Mouse (Mus musculus) gastrocnemius, postnatal 36 days (tissue): Measurements from ENCODE around the gene Tmem88b. TPM values are rescaled to one million over a fixed set of nuclear protein-coding genes. Genes with fewer than 3 reads are reported as not detected.

Experiments used
- DNase-seq, 2 experiments: peaks; one replicate each; pipeline ENCODE4 v3.0.0; 2022
- intact Hi-C: fragments of 180-260 bp; cut with DNase I; formaldehyde crosslinking; loops from one replicate; pipeline ENCODE4 v1.15.1; 2025
- microRNA-seq, 2 experiments: library from miRNA; unstranded; fragments of <30 nt; microRNA quantifications; one replicate each; pipeline ENCODE4 v1.2.0; 2021
- total RNA-seq, 2 experiments: library from RNA; stranded (reverse); gene quantifications; 2 replicates each; pipeline ENCODE4 v1.2.3; 2021

The Tmem88b gene
- total RNA-seq, 2 experiments from 2014 or later = 0.67 to 0.87 TPM

DNA sequence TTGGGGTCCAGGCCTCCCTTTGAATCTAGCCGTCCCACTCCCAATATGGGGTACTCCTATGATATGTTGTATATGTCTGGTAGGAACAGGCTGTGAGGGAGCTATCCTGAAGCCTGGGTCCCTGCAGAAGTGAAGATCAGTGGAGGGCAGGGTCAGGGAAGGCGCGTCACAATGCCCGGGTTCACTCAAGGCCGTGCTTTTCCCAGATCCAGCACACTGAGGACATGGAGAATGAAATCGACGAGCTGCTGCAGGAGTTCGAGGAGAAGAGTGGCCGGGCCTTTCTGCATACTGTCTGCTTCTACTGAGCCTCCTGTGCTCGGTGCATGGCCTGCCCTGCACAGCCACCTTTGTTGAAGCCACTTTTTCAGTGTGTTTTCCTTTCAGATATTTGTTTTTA is 52.4 kb downstream of the Tmem88b start:
- DNase-seq = no peak
- intact Hi-C loops = no loop called here

Small RNAs within 50 kb of the gene (microRNA-seq; reads per million reads assigned to microRNA genes)
- 0 reads per million in 2 experiments for gene Gm27743

Other genes starting within 250 kb of the Tmem88b start
- 10 to 100 TPM; 16.6 to 16.9 TPM for gene Nadk, start 223.5 kb downstream of the Tmem88b start, total RNA-seq
- 1 to 10 TPM; 2.9 to 3.8 TPM for gene Slc35e2, start 184.5 kb downstream of the Tmem88b start, total RNA-seq
- gene Cdk11b, start 161.0 kb downstream of the Tmem88b start, total RNA-seq = 10 to 100 TPM; 20.6 to 28.1 TPM
- not detected for gene Gm10563, start 140.5 kb downstream of the Tmem88b start, total RNA-seq
- 1 to 10 TPM; 2.2 to 3.5 TPM for gene Mmp23, start 132.5 kb downstream of the Tmem88b start, total RNA-seq
- gene Mib2, start 116.7 kb downstream of the Tmem88b start, total RNA-seq = 10 to 100 TPM; 13.8 to 15.2 TPM
- 1 to 10 TPM; 1.2 to 1.3 TPM for gene Fndc10, start 91.5 kb downstream of the Tmem88b start, total RNA-seq
- 10 to 100 TPM; 32.3 to 34.8 TPM for gene Ssu72, start 81.1 kb downstream of the Tmem88b start, total RNA-seq
- gene Tmem240, start 51.1 kb downstream of the Tmem88b start, total RNA-seq = under 1 TPM; 0.28 to 0.39 TPM
- 10 to 100 TPM; 23.7 to 26.6 TPM for gene Atad3a, start 24.8 kb downstream of the Tmem88b start, total RNA-seq
- 1 to 10 TPM; 4.6 to 4.7 TPM for gene Vwa1, start 11.2 kb downstream of the Tmem88b start, total RNA-seq
- gene Ankrd65, start 4.6 kb upstream of the Tmem88b start, total RNA-seq = not detected
- gene Mrpl20, start 17.0 kb upstream of the Tmem88b start, total RNA-seq = 10 to 100 TPM; 38.3 to 49.1 TPM
- gene Ccnl2, start 26.6 kb upstream of the Tmem88b start, total RNA-seq = 10 to 100 TPM; 19.7 to 23.7 TPM
- gene Aurkaip1, start 45.4 kb upstream of the Tmem88b start, total RNA-seq = 10 to 100 TPM; 67.3 to 73.1 TPM
- 10 to 100 TPM; 29.9 to 32.7 TPM for gene Mxra8, start 53.8 kb upstream of the Tmem88b start, total RNA-seq
- 100 to 1,000 TPM; 104 to 110 TPM for gene Dvl1, start 61.5 kb upstream of the Tmem88b start, total RNA-seq
- gene Tas1r3, start 77.5 kb upstream of the Tmem88b start, total RNA-seq = under 1 TPM in 1 of 2 experiments, not detected in 1; 0.07 TPM
- 10 to 100 TPM; 14.5 to 16.0 TPM for gene Cptp, start 83.6 kb upstream of the Tmem88b start, total RNA-seq
- gene Ints11, start 83.7 kb upstream of the Tmem88b start, total RNA-seq = 10 to 100 TPM; 11.9 to 15.4 TPM
- gene Pusl1, start 105.9 kb upstream of the Tmem88b start, total RNA-seq = 10 to 100 TPM; 11.4 to 12.8 TPM
- 1 to 10 TPM; 7.4 to 7.8 TPM for gene Acap3, start 105.9 kb upstream of the Tmem88b start, total RNA-seq
- gene Ube2j2, start 158.0 kb upstream of the Tmem88b start, total RNA-seq = 10 to 100 TPM; 53.3 to 61.5 TPM
- 10 to 100 TPM; 13.1 to 21.3 TPM for gene C1qtnf12, start 176.4 kb upstream of the Tmem88b start, total RNA-seq
- gene B3galt6, start 206.8 kb upstream of the Tmem88b start, total RNA-seq = 1 to 10 TPM; 1.1 to 1.5 TPM
- gene Sdf4, start 207.0 kb upstream of the Tmem88b start, total RNA-seq = 10 to 100 TPM; 63.1 to 68.4 TPM
- gene Tnfrsf4, start 228.0 kb upstream of the Tmem88b start, total RNA-seq = under 1 TPM; 0.59 to 0.94 TPM
- gene Tnfrsf18, start 240.3 kb upstream of the Tmem88b start, total RNA-seq = under 1 TPM in 1 of 2 experiments, not detected in 1; 0.48 TPM